Mouse (Mus musculus): ENCODE measurements around the gene Tex22.

GRCm38 (mm10) chr12:113102461-113102860 is 28.2 kb downstream of the Tex22 start:
- TF ChIP-seq CTCF (IDR thresholded peaks at IDR 0.05; ENCODE audit: borderline replicate concordance, insufficient read depth, low read length) (peak; percentile 31; the same call in 1 of the 2 replicates), POLR2A (IDR thresholded peaks at IDR 0.05; ENCODE audit: low read depth, low read length) (no peak)

All from embryonic fibroblast, embryonic 13.5 days (primary cell).